Mouse (Mus musculus): ENCODE results near the gene Spns2.

The Spns2 gene

GRCm38 (mm10) chr11:72411093-72411921 is 78.4 kb downstream of the Spns2 start, which contains the start of gene Smtnl2:
Gene Smtnl2 (minus strand): TSS chr11:72411713.
- DNase-seq (ENCODE audit: low read depth, low spot score): peak; percentile 96

DNA sequence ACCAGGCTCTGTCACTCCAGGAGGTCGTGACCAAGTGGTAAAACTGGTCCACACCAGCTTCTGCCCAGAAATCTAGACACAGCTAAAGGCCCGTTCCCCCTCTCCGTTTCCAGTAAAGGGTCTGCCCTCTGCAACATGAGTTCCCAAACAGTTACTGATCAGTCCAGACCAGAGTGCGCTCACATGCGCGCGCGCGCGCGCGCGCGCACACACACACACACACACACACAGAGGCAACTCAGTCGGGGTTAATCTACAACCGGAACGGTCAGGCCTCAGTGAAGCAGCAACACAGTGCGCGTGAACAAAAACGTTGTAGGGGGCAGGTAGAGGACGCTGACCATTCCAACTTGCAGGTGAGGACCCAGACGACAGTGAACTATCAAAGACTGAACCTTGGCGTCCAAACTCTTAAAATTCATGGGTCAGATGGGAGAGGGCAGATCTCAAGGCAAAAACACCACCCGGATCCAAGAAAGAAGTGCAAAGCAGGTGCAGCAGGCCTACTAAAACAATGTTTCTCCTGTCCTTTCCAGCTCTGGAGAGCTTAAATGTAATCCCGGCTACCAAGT is 79.1 kb downstream of the Spns2 start:
- peak; percentile 80 for DNase-seq (ENCODE audit: low read depth, low spot score)

DNA sequence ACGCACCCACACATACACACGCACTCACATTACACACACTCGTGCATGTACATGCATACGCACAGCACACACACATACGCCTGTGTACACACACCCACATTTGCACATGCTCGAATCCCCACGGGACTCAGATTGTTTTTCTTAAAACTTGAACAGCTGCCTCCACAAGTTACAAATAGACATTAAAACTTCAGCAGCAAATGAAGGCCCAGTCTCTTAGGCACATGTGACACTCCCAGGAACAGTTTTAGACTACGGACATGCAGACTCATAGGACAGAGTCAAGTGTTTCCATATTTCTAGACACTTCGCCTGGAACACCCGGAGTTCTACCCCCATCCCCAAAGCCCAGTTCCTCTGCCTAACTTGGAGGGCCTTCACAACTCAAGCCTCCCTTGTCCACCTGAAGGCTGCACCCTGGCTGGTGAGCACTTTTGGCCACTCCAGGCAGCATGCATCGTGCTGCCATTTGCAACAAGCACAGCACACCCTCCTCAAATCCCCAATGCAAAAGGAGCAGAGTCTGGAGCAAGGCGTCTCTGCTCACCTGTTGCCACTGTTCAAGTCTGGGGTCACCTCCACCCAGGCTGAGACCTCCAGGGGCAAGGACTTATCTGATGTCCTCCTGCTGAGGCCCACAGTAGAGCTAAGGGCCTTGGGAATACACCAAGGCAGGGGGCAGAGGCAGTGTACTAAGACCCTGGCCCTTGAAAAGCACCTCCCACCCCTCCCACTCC is 79.9 kb downstream of the Spns2 start:
- no peak for DNase-seq (ENCODE audit: low read depth, low spot score)

DNA sequence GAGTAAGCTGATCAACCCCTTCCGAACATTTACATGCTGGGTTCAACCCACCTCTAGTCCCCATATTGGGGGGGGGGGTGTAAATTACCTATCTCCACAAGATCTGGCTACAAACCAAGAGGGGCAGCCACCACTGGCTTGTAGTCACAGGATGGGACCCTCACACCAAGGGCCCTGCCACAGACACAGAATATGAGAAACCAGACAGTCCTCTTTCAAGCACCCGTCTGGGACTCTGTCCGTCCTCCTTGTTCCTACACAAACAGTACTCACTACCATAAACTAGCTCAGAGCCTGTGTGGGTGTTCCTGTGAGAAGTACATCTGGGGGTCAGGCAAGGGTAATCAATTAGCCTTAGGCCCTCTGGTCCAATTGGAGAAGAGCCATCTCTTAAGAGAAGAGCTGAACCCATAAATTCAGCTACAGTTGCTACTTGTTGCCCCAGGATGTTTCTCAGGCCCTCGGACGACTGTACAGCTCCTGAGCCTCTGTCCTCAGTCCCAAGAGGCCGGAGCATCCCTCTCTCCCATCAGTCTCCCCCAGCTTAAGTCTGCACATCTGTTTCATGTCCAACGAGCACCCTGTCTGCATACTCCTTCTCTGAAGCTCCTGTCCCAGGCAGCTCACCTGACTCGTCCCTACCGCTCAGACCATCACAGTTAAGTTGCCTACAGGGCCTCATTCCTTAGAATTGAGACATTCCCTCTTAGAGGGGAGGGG is 81.1 kb downstream of the Spns2 start:
- no peak for DNase-seq (ENCODE audit: low read depth, low spot score)

DNA sequence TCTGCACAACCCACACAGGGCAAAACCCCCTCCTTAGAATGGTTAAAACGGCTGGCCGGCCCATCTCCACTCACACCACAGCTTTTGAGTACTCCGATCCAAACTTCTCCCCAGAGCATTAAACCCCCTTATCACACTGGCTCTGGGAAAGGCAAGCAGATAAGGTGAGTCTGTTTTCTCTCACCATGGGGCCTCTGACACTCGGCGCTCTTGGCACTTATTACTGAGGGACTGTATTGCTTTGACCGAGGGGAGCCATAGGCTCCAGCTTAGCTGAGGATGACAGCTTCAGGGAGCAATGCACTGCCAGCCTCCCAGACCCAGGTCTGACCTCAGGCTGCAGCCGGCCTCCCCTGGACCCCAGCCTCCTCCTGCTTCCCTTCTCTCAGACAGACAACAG is 82.1 kb downstream of the Spns2 start:
- no peak for DNase-seq (ENCODE audit: low read depth, low spot score)

DNA sequence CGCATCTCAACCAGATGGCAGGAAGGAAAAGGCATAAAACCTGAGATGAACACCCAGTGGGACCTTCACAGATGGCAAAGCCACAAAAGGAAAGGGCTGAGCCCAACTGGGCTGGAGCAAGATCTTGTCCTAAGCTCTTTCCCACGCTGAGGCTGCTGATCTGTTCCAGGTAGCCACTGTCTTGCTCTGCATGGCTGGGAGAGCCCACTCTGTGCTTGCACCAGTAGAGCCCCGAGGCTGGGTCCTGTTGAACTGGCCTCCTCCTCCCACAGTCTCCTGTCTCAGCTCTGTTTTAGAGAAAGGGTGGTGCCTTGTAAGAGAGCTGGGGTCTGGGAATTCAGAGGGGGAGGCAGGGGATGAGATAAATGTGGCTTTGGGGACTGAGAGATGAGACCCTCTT is 82.6 kb downstream of the Spns2 start:
- no peak for DNase-seq (ENCODE audit: low read depth, low spot score)

GRCm38 (mm10) chr11:72406079-72406675 is 83.5 kb downstream of the Spns2 start:
- DNase-seq (ENCODE audit: low read depth, low spot score): no peak

DNA sequence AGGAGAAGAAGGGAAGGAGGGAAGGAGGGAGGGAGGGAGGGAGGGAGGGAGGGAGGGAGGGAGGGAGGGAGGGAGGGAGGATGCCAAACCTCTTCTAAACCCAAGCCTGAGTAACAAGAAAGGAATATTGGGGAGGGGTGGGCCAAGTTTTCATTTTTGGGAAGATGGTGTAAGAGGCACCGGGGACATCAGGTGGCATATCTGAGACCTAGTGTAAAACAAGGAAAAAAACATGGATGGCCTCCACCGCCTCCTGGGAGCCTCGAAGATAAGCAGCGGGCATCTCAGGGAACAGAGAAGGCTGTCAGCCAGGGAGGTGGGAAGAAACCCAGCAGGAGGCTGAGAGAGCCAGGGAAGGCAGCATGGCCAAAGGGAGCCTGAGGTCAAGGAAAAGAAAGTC is 84.2 kb downstream of the Spns2 start:
- DNase-seq (ENCODE audit: low read depth, low spot score): no peak

DNA sequence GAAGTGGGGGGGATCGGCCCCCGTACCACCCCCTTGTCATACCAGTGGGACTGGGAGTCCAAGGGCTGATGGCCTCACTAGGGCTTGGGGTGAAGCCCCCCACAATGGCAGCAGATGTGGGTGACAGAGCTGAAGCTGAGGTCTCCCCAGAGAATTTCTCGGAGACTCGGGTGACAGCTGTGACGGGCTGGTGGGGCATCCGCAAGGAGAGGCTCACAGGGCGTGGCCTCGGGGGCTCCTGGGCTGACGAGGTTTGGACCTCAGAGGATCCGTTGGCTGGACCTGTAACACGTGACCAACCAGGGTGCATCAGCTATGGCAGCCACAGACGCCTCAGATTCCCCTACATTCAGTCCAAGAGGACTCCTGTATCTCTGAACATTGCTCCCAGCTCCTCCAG is 86.7 kb downstream of the Spns2 start:
- DNase-seq (ENCODE audit: low read depth, low spot score): peak; percentile 31

- peak; percentile 90 for DNase-seq (ENCODE audit: low read depth, low spot score)
Measured at GRCm38 (mm10) chr11:72402017-72402416, 87.7 kb downstream of the Spns2 start.

All from ZHBTc4 (cell line).